Mouse (Mus musculus): ENCODE results near the gene Lmna.

The Lmna gene

DNA sequence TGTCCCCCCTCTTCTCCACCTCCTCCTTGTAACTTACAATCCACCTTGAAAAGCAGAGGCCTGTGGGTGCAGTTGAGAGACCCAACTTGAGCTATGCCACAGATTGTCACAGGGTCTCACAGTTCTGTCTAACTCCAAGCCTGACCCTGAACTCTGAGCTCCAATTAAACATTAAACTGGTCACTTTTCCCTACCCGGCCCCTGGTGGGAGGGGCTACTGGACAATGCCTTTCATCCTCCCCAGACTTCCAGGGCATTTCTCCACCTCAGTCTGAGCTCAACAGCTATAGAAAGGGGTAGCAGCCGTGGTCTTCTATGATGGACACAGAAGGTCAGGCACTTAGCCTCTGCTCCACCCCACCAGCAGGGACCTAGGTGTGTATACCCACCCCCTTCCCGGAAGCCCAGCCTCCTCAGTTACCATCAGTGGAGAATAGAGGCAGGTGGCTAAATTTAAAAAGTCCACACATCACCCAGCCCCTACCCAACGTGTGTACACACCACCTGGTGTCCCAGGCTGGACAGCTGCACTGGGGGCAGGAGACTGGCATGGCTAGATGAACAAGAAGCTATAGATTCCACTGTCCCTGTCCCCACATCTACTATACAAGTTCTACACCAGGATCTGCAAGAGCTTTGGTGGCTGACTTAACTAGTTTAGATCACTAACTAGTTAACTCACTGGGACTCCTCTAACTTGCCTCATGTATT, 8.9 kb downstream of the Lmna start:
- DNase-seq (ENCODE audit: low spot score in 2 of 2), result no peak

GRCm38 (mm10) chr3:88500087-88500486, 9.7 kb downstream of the Lmna start:
- DNase-seq (ENCODE audit: low spot score in 2 of 2), result no peak

DNA sequence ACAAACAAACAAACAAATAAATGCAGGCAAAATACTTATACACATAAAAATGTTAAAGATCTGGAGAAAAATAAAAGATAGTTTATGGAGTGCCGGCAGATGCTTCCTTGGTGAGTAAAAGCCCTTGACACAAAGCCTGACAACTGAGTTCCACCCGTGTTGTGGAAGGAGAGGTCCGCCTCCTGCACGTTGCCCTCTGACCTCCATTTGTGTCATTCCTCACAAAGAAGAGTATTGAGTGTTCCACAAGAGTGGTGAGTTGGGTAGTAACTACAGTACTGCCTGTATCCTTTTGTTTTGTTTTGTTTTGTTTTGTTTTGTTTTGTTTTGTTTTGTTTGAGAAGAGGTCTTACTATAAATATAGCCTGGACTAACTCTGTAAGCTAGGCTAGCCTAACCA, 10.2 kb downstream of the Lmna start:
- DNase-seq (ENCODE audit: low spot score in 2 of 2), result no peak

DNA sequence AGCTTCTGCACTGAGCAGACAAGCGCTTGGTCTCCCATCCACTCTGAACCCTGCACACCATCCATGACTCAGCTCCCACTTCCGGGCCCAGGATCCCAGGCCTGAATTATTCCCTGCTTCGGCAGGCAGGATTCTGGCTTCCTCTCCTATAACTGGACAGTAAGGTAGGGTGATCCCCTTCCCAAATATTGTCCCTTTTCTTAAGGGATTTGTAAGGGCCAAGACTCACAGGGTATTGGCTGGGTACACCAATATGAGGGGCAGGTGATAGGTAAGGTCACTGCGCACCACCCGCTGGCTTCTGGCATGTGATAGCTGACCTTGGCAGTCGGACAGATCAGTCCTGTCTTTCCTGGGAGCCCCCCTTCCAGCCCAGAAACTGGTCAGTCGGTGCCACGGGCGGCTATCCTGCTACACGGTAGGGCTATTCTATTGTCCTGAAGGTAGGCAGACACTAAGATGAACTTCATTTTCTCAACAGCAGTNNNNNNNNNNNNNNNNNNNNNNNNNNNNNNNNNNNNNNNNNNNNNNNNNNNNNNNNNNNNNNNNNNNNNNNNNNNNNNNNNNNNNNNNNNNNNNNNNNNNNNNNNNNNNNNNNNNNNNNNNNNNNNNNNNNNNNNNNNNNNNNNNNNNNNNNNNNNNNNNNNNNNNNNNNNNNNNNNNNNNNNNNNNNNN, 13.9 kb downstream of the Lmna start:
- DNase-seq (ENCODE audit: low spot score in 2 of 2), result no peak

- DNase-seq (ENCODE audit: low spot score in 2 of 2), result no peak
Observed at GRCm38 (mm10) chr3:88494836-88495628, 14.7 kb downstream of the Lmna start.

GRCm38 (mm10) chr3:88493706-88494582, 15.8 kb downstream of the Lmna start:
- DNase-seq (ENCODE audit: low spot score in 2 of 2), result no peak

DNA sequence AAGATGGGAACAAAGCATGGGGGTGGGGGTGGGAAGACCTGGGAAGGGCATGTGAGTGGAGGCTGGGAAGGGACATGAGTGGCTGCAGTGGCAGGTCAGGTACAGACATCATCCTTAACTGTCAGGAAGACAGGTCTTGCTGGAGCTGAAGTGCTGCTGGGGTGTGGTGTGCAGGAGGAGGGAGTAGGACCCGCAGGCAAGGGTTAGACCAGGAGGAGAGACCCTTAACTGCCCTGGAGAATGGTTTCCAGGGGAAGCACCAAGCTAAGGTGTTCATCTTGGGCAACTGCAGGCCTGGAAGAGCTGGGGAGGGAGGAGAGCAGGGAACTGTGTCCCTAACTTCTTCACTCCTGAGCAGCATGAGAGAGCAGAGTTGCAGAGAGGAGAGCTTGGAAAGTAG, 22.4 kb downstream of the Lmna start:
- DNase-seq (ENCODE audit: low spot score in 2 of 2), result no peak

GRCm38 (mm10) chr3:88486887-88487286, 22.9 kb downstream of the Lmna start:
- no peak for DNase-seq (ENCODE audit: low spot score in 2 of 2)

DNA sequence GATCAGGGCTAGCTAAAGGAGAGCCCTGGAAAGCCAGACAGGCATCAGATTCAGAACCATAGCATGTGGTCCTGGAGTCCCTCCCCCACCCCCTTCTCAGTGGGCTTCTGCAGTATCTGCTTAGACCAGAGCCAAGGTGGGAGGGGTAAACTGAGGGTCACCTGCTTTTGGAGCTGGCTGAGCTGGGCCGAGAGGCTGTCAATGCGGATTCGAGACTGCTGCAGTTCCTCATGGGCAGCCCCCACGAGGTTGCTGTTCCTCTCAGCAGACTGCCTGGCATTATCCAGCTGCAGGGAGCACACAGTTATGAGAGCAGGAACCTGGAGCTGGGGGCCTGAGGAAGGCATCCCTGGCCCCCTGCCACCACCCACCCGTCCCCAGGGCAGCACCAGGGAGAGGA, 23.7 kb downstream of the Lmna start:
- DNase-seq (ENCODE audit: low spot score in 2 of 2), result no peak

- no peak for DNase-seq (ENCODE audit: low spot score in 2 of 2)
Observed at GRCm38 (mm10) chr3:88484597-88485316, 25.0 kb downstream of the Lmna start.

DNA sequence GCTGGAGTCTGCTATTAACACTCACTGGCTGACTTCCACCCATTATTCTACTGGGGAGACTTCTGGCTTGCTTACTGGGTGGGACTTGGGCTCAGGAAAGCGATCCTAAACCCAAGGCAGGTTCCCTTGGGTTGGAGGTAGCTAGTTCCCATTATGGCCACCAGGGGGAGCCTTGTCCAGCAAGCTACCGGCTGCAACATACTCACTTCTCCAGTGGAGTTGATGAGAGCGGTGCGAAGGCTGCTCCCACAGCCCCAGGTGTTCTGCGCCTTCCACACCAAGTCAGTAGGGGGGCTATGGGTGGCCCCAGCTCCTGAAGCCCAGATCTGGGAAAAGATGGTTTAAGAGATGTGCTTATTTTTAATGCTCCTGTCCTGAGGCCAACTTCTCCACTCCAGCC, 26.1 kb downstream of the Lmna start:
- peak; percentile 51 to 69 for DNase-seq (ENCODE audit: low spot score in 2 of 2)

DNA sequence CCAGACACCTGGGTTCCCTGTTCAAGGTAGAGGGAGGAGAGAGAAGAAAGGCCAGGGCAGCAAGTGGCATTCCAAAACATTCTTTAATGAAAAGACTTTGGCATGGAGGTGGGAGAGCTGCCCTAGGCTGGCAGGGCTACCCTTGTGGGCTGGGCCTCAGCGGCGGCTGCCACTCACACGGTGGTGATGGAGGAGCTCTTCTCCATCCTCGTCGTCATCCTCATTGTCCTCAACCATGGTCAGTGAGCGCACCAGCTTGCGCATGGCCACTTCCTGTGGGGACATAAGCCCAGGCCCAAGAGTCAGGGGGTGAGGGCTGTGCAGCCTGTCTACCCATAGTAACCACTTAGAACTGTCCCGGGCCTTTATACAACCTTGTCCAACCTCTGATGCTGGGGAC, 26.6 kb downstream of the Lmna start:
- no peak for DNase-seq (ENCODE audit: low spot score in 2 of 2)

DNA sequence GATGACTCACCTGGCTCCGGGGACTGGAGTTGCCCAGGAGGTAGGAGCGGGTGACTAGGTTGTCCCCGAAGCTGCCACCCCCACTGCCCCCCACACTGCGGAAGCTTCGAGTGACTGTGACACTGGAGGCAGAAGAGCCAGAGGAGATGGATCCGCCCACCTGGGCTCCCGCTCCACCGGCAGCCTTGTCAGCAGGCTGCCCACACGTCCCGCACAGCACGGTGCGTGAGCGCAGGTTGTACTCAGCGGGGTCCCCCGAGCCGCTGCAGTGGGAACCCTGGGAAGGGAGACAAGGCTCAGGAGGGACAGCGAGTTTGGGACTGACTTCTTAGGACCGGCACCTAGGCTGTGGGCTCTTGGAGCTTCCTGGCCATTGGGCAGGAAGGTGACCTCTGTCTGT, 27.4 kb downstream of the Lmna start:
- no peak for DNase-seq (ENCODE audit: low spot score in 2 of 2)

DNA sequence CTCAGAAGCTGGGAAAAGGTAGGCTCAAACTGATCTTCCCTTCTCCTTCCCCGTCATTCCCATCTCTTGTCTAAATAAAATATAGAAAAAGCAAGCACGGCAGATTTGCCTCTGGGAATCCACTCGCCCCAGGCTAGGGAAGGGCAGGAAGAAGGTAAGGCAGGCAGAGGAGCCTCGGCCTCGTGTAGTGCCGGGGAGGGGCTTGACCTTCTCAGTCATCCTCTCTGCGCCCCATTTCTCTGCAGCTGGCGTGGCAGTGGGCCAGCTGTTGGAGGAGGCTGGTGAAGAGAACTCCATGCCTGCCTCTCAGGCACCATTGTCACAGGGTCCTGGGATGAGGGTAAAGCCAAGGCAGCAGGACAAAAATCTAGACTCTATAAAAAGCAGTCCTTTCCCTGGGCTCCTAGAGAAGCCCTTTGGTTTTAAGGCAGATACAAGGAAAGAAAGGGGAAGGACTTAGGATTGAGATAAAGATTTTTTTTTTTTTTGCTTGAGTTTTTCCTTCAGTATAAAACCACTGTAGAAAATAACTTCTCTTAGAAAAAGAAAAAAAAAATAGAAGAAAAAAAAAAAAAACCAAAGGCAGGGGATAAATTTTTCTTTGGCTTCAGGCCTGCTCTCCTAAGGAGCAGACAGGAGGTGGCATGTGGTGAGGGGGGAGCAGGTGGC, 28.2 kb downstream of the Lmna start:
- DNase-seq (ENCODE audit: low spot score in 2 of 2), result no peak

- DNase-seq (ENCODE audit: low spot score in 2 of 2), result no peak
Observed at GRCm38 (mm10) chr3:88480679-88481078, 29.1 kb downstream of the Lmna start.

GRCm38 (mm10) chr3:88479828-88480227, 29.9 kb downstream of the Lmna start:
- DNase-seq (ENCODE audit: low spot score in 2 of 2), result no peak

GRCm38 (mm10) chr3:88479163-88479562, 30.6 kb downstream of the Lmna start:
- DNase-seq (ENCODE audit: low spot score in 2 of 2), result no peak

DNA sequence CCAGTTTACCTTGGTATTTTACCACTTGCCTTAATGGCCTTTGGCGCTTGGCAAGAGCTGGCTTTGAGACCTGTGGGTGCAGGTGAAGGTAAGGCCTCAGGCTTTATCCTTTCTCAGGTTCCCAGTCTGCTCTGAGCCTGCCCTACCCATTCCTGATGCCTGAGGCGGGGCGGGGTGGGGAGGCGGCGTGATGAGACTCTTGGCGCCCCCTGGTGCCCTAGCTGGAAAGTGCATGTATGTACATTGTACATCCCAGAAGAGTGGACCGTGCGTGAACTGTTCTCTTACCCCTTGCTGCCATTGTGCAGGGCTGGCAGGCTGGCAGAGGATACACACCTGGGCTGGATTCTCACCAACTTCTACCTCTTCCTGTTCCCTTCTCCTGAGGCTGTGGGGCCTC, 32.0 kb downstream of the Lmna start:
- DNase-seq (ENCODE audit: low spot score in 2 of 2), result peak; percentile 76 to 84

DNA sequence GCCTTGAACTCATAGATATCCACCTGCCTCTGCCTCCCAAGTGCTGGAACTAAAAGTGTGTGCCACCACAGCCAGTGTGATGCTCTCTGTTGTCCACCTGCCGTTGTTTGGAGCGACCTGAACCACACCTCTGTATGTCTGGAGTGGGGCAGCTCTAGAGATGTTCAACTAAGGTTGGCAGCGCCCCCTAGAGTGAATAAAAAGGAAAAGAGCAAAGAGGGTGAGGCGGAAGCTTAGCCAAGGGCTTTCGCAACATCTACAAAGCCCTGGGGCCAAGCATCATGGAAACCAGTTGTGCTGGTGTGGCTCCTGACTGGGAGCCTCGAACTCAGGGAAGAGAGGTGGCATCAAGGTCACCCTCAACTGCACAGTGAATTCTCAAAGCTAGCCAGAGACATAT, 33.4 kb downstream of the Lmna start:
- DNase-seq (ENCODE audit: low spot score in 2 of 2), result no peak

DNA sequence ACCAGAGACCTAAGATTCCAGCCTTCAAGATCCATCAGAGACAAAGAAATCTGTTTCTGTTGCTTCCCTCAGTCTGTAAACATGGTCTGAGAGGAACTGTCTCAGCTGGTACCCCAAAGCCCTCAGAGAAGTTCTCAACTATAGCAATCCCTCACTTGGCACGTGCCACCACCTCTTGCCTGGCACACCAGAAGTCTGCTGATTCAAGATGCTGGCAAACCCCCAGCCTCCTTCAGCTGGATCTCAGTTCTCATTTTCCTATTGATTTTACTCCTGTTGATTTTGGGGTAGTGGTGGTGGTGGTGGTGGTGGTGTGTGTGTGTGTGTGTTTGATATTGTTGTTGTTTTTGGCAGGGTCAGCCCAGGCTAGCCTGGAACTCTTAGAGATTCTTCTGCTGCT, 36.2 kb downstream of the Lmna start:
- no peak for DNase-seq (ENCODE audit: low spot score in 2 of 2)

GRCm38 (mm10) chr3:88473020-88473419, 36.7 kb downstream of the Lmna start:
- no peak for DNase-seq (ENCODE audit: low spot score in 2 of 2)

Data from frontal cortex, postnatal 25 days (tissue).